Mouse (Mus musculus) right cerebral cortex, postnatal 25 days (tissue): ENCODE measurements around the gene Pcnx3.
A peak's percentile ranks its signal among the peaks of the same experiment; 100 is the strongest.

ENCODE experiments used
- DNase-seq: peaks from one replicate; pipeline ENCODE4 v3.0.0; 2022

Gene Pcnx3

DNA sequence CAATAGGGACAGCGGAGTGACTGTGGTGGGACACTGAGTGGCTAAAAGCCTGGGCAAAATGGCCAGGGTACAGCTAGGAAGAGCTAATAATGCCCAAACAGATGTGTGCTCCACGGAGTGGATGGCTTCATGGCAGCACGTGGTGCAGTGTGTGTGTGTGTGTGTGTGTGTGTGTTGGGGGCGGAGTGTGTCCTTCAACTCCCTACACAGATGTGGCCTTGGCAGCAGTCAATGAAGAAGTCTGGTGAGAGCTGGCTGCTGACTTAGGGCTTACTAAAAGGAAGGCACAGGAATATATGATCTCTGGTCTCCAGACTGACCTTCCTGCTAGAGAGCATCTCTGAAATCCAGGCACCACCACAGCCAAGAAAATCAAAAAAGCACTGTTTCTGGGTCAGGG is 20.3 kb downstream of the Pcnx3 start:
- no peak for DNase-seq

DNA sequence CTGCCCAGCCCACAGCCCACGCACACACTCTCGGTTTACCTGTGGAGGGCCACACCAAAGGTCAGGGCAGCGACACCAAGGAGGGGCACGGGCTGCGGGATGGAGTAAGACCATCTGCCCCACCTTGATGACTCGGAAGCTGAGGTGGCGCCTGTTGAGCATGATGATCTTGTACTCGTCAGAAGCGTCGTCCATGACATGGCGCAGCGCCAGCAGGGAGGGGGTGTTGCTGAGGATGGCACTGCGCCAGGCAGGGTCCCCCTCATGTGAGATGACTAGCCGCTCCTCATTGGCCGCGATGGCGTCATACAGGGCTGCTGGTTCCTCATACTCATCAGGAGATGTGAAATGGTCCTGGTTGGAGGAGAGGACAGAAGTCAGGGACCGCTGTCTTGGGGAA is 22.3 kb downstream of the Pcnx3 start:
- no peak for DNase-seq

DNA sequence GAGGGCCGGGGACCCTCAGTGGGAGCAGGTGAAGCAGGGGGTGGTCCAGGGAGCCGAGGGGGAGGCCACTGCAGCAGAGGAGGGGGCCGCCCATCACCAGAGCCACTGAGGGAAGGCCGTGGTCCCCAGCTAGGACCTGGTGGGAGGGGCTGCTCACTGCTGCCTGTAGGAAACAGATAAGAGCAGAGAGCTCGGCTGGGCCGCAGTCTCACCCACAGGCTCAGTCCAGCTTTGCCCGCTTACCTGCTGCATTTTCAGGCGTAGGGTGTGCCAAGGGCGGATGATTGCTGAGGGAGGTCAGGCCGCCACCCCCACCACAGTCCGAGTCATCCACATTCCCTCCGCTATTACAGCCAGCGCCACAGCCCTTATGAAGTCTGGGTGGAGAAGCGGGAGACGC is 23.2 kb downstream of the Pcnx3 start:
- DNase-seq = no peak

DNA sequence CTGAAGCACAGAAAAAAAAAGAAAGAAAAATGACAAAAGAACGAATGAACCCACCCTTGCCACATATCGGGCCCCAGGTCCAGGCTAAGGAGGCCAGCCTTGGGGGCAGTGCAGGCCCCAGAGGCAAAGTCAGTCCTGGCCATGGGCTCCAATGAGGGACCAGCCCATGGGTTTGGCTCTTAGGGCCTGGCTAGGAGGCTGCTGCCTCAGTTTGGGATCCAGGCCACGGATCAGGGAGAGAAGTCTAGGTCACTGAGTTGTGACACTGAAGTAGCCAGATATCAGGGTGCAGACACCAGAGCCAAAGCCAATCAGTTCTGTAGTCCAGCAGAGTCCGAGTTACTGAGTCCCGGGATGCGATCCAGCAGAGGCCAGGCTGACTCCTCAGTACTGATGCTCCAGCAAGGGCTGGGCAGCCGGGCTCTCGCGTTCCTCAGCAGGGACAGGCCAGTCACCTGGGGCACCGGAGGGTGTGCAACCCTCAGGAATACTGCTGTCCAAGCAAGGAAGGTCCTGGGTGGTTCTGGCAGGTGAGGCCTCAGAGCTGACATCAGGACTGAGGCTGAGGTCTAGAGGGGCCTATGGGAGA is 23.9 kb downstream of the Pcnx3 start:
- no peak for DNase-seq

DNA sequence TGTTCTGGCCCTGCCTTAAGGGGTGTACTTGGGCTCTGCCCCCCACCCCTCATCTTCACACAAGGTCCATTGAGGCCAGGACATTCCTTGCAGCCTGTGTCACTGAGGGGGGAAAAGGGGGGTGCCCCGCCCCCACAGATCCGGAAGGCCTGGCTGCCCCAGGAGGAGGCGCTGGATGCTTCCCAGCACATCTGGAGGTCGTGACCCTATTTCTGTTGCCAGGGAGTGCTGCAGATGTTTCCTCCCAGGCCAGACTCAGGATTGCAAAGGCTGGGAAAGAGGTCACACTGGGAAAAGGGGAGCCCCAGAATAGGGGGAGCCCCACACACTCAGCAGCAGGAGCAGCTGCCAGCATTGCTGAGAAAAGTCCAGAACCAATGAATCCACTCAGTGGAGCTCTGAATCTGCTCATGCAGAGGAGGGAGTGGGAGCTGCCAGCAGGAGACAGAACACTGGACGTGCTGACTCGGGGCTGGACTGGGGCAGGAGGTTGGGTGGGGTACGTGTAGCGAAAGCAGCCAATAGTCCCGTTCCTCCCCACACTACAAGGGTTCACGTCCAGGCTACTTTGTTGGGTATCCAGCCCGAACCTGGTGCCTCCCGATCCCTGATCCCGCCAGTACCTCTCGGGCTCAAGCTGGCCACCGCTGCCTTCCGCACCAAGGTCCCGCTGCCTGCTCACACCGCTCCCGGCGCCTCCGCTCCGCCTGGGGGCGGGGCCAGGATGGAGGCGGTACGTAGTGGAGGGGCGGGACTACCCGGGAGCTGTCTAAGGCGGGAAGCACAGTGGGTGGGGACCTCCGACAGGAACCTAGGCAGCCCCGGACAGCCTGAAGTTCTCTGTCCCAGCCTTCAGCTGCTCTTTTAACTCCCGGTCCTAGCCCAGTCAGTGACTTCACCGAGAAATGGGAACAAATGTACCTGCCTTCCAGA is 25.5 kb downstream of the Pcnx3 start, which contains the start of gene Sipa1:
TSS of gene Sipa1 (minus strand) at position 727 of the 933 bp plus-strand sequence.
- DNase-seq = peak; percentile 78

DNA sequence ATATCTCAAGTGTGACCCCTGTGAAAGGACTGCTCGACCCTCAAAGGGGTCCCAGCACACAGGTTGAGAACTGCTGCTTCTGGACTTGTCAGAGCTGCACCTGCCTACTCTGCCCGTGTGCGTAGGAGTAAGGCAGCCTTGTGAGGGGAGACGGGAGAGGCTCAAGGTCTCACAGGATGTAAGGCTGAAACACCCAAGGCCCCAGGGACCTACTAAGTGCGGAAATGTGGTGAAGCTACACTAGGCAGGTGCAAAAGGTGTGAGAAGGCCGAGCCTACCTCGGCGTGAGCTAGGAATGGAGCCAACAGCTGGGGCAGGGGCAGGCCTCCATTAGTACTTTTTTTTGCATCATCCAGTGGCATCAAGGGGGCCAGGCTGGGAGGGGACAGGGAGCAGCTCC is 26.4 kb downstream of the Pcnx3 start:
- DNase-seq = no peak

DNA sequence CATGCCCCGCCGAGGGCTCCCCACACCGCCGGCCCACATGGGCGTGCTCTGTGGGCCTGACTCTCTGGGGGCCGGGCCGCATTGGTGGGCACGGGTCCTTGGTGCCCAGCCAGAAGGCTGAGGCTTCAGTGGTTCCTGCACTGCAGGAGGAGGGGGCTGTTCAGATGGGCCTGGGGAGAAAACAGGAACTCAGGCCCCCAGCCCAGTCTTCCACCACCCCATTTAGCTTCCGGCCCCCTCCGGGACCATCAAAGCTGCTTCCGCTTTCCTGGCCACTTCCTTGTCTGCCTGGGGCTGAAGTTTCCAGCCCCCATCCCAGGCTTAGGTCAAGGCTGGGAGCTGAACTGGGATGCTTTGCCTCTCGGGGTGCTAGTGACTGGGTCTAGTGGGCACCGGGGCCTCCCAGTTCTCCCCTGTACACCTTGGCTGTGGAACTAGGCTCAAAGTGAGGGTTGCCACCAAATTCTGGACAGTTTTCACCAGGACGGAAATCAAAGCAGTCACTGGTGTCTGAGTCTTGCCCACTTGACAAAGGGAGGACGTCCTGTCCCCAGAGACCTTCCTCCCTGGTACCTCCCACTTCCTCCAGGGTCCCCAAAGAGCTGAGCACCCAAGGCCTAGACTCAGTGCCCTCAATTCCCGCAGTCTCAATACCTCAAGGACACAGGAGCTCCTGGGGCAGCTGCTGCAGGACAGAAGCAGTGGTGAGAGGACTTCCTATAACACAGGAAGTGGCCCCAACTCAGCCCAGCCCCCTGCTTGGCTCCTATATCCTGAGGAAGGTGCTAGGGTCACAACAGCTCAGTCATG is 27.6 kb downstream of the Pcnx3 start:
- peak; percentile 32 for DNase-seq

DNA sequence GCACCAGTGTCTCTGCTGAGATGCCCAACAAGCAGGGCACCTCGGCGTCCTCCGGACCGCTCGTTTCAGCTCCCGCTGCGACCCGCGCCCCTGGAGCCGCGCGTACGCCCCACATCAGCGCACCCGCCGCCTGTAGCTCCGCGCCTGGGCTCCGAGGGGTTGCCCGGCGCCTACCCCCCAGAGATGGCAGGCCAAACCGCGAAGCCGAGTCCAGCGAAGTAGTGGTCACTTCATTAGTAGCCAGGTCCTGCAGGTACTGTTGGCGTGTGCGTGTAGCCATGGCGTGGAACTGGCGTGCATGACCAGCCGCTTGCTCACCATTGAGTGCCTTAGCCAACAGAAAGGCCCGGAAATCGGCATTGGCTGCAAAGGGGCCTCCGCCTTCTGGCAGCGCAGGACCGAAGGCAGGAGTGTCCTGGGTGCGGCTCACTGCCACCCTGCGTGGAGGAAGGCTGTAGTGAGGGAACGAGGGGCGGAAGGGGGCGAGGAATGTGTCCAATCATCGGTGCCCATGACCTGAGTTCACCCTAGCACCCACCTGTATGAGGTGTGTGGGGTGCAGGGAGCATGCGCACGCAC is 33.9 kb downstream of the Pcnx3 start:
- no peak for DNase-seq

DNA sequence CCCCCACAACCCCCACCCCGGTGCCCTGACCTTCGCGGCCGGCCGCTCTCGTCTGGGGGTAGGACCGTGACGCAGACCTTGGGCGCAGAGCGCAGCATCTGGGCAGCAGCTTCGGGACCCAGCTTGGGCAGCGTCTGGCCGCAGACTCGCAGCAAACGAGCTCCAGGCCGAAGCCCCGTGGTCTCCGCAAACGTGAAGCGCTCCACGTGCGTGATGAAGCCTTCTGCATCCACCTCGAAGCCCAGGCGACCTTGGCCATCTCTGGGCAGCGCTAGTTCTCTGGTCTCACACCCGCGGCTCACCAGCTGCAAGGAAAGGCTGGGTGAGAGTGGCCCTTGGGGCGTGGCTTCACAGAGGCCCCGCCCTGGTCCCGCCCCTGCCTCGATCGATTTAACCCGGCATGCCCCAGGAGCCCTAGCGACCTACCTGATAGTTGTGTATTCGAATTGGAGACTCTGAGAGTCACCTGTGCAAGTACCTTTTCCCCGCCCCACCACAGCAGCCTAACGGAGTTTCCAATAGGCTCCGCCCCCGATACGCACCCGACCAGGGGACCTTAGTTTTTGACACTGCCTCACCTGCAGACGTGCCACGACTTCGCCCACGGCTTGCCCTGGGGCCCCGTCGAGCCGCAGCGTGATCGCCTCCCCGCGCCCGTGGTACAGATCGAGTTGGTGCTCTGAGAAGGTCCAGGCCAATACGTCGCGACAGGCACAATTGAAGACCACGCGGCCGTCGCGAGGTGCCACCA is 34.6 kb downstream of the Pcnx3 start:
- DNase-seq = no peak

DNA sequence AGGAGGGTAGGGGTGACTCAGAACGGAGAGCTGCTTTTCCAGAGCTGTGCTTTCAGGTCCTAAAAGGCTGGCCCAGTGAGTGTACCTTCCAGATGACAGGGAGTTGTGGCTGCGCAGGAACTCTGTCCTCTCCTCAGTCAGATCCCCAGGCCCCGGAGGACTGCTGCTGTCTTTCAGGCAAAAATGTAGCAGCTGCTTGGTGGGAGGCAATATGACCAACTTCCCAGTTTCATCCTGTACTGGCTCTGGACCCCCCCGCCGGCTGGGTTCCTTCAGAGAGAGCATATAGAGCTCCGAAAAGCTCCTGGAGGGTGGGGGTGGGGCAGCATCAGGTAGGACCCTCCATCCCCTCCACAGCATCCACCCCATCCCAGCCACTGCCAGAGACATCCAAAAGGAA is 36.1 kb downstream of the Pcnx3 start:
- no peak for DNase-seq

DNA sequence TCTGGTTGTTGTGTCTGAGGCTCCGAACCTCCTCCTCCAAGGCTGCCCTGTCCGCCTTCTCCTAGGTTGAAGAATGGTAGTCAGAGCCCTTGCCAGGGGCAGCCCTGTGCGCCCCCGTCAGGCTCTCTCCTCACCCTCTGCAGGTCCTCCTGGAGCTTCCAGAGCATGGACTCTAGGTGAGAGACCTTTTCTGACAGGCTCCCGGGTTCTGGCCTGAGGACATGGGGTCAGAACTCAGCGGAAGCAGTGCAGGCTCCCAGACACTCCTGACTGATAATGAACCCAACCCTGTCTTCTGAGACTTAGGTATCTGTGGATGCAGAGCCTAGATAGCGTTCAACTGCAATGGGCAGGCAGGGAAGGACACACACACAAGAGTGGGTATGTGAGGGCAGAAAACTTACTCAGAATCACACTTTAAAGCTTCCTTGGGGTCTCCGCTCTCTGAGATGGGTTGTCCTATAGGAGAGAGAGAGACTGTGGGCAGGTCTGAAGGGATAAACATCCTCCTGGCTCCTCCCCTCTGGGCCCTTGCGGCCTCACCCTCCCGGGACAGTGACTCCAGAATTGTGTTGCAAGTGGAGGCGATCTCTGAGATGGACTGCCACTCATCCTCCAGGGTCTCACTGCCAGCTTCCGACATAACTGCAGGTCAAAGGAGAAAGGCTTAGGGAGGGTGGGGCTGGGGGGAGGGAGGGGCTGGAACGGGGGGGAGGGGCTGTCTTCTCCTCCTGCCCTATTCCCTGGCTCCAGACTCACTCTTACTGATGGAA is 37.0 kb downstream of the Pcnx3 start:
- DNase-seq = no peak

DNA sequence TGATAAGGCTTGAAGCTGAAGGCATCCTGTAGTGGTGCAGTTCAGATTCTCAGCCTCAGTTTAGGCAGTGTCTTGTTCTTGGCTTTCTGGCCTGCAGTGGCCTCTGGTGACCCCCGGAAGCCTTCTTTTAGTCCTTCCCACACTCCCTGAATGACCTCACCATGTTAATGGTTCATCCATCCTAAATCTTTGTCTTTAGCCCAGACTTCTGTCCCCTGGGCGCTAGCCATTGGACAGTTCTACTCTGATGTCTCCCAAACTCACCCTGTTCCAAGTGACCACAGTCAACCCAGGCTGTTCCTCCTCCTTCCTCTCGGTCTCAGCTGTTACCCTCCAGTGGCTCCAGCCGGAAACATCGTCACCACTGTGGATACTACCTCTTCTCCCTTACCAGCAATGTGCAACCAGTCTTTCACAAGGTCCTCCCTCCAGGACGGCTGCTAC is 39.4 kb downstream of the Pcnx3 start:
- no peak for DNase-seq

DNA sequence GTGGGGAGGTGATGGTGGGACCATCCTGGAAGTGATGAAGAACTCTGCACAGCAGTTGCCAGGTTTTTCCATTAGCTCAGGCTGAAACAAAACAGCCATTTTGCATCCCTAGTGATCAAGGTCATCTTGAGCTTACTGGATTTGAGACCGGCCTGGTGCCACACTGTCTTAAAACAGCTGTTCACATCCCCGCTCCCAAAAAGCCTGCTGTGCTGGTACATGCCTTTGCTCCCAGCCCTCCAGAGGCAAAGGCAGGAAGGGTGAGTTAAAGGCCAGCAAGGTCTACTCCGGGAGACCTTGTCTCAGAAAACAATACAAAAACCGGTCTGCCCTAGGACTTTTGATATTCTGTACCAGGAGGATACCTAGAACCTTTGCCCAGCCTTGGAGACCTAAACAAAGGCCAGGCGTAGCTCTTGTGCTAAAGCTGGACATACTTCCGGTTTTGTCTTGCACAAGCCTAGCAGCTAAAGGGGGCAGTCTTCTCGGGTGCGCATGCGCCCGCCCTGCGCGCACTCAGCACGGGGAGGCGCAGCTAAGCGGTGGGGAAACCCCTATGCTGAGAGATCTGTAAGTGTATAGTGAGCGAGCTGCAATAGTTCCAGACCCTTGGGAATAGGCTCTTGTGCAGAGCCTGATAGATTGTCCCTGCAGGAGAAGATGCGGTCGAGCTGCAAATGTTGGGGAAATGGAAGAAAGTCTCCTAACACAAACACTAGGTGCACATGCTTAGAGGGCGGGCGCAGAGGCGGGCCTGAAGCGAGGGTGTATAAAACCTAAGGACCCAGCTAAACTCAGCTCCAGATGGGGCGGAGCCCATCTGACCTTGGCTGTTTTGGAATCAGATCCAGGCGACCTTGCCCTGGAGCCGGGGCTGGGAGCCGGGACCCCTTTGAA is 40.1 kb downstream of the Pcnx3 start:
- DNase-seq = peak; percentile 84

DNA sequence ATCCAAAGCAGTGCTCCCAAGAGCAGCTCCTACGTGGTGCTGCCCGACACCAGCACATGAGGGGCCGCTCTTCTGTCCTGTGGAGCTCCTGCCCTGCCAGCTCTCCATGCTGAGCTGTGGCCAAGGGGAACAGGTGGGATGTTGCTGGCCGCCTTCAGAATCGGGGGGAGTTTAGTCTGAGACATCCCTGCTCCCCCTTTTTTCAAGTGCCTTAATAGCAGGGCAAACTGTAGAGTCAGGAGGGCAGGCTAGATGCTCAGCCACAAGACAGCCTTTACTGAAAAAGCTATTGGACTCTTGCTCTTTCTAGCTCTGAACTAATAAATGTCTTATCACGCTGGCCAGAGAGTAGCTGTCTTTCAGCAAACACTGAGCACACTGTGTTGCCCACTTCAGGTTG is 40.9 kb downstream of the Pcnx3 start:
- no peak for DNase-seq

DNA sequence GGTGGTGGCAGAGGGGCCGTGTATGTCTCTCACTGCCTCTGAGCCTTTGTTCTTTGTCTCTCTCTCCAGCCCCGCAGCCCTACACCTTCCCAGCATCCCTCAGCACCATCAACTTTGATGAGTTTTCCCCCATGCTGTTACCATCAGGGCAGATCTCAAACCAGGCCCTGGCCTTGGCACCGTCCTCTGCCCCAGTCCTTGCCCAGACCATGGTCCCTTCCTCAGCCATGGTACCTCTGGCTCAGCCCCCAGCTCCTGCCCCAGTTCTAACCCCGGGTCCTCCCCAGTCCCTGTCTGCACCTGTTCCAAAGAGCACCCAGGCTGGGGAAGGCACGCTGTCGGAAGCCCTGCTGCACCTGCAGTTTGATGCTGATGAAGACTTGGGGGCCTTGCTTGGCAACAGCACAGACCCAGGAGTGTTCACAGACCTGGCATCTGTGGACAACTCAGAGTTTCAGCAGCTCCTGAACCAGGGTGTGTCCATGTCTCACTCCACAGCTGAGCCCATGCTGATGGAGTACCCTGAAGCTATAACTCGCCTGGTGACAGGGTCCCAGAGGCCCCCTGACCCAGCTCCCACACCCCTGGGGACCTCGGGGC is 41.9 kb downstream of the Pcnx3 start:
- DNase-seq = no peak

DNA sequence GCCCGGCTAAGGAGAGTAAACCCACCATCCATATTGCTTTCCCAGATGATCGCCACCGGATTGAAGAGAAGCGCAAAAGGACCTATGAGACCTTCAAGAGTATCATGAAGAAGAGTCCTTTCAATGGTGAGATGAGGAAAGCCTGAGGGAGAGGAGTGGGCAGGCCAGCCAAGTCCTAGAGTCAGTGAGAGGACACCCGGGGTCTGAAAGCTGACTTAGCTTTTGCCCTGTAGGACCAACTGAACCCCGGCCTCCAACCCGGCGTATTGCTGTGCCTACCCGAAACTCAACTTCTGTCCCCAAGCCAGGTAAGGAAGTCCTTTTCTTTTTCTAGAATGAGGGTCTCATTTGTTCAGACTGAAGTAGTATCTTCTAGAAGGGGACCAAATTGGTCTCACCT is 43.4 kb downstream of the Pcnx3 start:
- DNase-seq = no peak

DNA sequence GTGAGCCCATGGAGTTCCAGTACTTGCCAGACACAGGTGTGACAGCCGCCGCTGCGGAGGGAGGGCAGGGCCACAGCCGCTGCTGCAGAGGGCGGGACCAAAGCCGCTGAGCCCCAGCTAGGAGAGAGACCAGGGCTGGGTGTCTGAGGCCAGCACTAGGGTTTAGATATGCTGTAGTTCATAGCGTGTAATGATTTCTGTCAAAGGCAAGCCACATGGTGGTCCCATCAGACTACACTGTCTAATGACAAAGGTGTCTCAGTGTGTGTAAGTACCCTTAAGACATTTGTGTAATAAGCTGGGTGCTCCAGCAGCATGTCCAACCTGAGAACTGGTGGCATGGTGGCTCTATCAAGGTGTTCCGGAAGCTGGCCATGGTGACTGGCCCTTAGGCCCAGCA is 47.1 kb downstream of the Pcnx3 start:
- DNase-seq = no peak

DNA sequence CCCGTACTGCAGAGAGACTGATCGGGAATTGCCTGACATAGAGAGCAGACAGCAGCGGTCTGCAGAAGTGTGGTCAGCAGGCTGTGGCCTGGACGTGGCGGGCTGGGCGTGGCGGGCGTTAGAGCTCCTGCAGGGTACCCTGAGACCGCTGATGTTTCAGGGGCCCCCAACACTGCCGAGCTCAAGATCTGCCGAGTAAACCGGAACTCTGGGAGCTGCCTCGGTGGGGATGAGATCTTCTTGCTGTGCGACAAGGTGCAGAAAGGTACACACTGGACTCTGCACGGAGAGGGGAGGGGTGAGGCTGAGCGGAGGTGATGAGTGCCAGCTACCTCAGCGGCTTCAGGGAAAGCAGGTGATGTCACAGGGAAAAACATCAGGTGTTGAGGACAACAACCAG is 47.7 kb downstream of the Pcnx3 start:
- DNase-seq = no peak

DNA sequence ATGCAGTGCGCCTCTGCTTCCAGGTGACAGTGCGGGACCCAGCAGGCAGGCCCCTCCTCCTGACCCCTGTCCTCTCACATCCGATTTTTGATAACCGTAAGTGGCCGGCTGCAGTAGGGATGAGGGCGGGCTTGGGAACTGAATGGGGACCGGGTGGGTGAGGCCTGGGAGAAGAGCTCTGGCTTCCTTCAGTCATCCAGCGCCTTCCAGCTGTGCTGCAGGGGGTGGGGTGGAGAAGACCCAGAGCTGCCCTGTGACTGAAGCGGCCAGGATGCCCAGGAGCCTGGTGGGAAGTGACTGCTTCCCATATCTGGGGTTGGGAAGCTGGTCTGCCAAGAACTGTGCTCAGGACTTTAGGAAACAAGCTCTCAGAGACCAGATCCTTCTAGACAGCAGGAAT is 48.4 kb downstream of the Pcnx3 start:
- no peak for DNase-seq

DNA sequence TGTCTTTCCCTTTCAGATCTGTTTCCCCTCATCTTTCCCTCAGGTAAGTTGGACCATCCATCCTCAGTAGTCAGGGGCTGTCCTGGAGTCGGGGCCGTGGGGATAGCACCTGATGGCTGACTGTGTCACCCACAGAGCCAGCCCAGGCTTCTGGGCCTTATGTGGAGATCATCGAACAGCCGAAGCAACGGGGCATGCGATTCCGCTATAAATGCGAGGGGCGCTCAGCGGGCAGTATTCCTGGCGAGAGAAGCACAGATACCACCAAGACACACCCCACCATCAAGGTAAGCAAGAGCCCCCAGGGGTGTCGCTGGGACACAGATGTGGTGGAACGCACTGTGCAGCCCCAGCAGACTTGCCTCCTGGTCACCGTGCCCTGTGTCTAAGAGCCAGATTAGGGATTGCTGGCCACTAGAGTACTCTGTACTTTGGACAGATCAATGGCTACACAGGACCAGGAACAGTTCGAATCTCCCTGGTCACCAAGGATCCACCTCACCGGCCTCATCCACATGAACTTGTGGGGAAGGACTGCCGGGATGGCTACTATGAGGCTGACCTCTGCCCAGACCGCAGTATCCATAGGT is 50.2 kb downstream of the Pcnx3 start:
- DNase-seq = no peak
